Mouse (Mus musculus) stomach, postnatal 0 days (tissue): Measurements from ENCODE around the gene Sec1.

Source experiments
- CTCF ChIP-seq: IDR thresholded peaks from 2 replicates; pipeline ENCODE4 v1.5.1; 2016; ENCODE audit warnings: antibody characterized with exemption, low read depth, mild to moderate bottlenecking, moderate library complexity
- EP300 ChIP-seq: optimal IDR thresholded peaks from 2 replicates; pipeline ENCODE3; 2016; ENCODE audit warnings: antibody characterized with exemption

GRCm38 (mm10) chr7:45742338-45742737 is 48.1 kb upstream of the Sec1 start:
- peak; percentile 58 for TF ChIP-seq CTCF
- TF ChIP-seq EP300 = no peak
